Mouse (Mus musculus) heart, postnatal 0 days (tissue): ENCODE measurements around the gene Mylk.

Experiments
- CTCF ChIP-seq: IDR thresholded peaks from 2 replicates; pipeline ENCODE4 v1.5.1; 2016; ENCODE audit warnings: antibody characterized with exemption, control low read depth, low read depth
- EP300 ChIP-seq: IDR thresholded peaks from 2 replicates; pipeline ENCODE4 v1.6.1; 2016; ENCODE audit warnings: antibody characterized with exemption, low read depth

- TF ChIP-seq CTCF (no peak), EP300 (no peak)
Observed at GRCm38 (mm10) chr16:35000923-35001560, 256.0 kb downstream of the Mylk start.
